Mouse (Mus musculus) megakaryocyte, adult 5-6 weeks (primary cell): ENCODE measurements around the gene Stk32c. TPM values are rescaled to one million over a fixed set of nuclear protein-coding genes. Genes with fewer than 3 reads are reported as not detected.

Experiments used
- ATAC-seq: 2 replicates; pipeline ENCODE4 v1.8.0; 2016; ENCODE audit warnings: mild to moderate bottlenecking, inconsistent platforms; ENCODE audit not compliant: poor library complexity, severe bottlenecking
- total RNA-seq, 2 experiments: library from RNA; stranded (forward) in 1 of 2; stranded (reverse) in 1 of 2; fragments of 153-499, 151-499 nt in 1 of 2; fragments of 221-1000, 200-1000 nt in 1 of 2; gene quantifications; 2 replicates each; pipeline versions ENCODE4 v1.2.3 to v1.2.4; 2015 to 2017

Stk32c gene
- total RNA-seq, 2 experiments from 2014 or later = not detected

DNA sequence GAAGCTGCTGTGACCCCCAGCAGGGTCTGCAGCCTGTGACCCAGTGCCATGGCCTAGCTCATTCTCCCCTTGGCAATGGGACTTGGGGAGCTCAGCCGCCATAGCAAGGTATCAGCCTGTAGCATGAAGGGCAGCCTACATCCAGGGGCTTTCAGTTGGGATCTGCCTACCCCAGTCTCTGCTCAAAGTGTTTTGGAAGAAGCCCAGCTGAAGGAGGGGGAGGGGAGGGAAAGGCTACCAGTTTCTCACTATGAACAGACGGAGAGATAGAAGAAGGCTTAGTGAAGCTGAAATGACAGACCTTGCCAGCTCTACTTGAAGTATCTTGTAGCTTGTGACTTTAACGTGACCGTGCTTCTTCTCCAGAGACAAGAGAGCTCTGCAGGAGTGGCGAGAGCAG is 16.7 kb upstream of the Stk32c start:
- ATAC-seq = no peak

DNA sequence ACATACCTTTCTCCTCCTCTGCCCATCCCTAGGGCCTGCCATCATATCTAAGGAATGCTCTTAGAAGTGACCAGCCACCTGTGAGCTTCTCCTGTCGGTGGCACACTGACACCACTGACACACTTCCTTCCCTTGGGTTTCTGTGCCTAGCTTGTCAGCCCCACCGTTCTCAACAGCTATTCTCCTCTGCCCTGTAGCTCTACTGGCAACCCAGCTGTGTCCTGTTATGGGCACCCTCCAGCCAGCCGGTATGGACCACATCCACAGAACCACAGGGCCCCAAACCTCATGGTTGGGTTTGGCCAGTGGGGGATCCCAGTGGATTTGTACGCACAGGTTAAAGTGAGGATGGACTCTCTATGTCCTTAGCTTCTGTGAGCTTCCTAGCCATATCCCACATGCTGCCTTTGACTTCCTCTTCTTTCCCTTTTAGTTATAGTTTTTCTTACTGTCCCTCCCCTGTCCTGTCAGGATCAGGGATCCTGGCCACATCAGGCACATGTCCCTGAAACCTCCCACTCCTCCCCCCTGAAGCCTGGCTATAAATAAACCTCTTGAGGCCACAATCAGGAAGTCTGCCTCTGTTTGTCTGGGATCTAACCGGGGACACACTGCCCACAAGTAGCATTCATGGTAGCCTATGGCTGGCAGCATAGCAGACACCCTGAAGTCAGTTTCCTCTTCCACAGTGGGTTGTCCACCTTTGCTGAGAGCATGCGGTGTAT is 15.5 kb upstream of the Stk32c start:
- ATAC-seq = no peak

DNA sequence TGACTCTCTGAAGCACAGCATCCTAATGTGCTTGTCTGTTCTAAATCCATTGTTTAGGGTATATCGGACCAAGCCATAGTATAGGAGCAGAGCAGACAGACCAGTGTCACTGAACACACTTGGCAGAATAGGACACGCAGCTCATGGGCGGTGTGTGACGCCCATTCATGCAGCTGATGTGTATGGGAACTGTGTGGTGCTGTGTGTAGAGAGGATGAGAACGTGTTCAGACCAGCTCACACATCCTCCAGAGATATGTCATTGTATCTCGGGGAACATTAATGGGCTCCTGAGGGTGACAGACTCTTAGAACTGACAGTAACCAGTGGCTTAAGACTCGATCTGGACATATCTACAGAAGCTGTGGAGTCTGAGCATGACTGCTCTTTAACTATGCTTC is 13.3 kb upstream of the Stk32c start:
- ATAC-seq = no peak

DNA sequence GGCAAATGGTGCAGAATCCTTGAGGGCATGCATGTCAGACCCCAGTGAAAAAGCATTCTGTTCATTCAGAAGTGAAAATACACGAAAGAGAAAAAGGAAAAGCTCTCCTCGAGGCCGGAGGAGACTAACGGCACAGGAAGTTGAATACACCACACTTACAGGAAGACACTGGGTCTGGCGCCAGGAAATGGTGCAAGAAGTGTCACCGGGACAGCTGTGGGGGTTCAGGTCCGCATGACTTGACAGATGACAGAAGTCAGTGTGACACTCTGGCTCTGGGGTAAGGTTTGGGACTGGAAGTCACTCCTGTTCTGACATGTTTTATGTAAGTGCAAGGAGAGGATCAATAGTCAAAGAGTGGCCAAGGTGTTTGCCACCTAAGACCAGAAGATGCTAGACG is 11.6 kb upstream of the Stk32c start:
- ATAC-seq = peak; percentile 92

- no peak for ATAC-seq
Measured at GRCm38 (mm10) chr7:139224070-139224469, 11.0 kb upstream of the Stk32c start.

- ATAC-seq = no peak
Measured at GRCm38 (mm10) chr7:139222341-139222740, 9.2 kb upstream of the Stk32c start.

- no peak for ATAC-seq
Measured at GRCm38 (mm10) chr7:139221856-139222255, 8.7 kb upstream of the Stk32c start.

- no peak for ATAC-seq
Measured at GRCm38 (mm10) chr7:139221072-139221471, 8.0 kb upstream of the Stk32c start.

DNA sequence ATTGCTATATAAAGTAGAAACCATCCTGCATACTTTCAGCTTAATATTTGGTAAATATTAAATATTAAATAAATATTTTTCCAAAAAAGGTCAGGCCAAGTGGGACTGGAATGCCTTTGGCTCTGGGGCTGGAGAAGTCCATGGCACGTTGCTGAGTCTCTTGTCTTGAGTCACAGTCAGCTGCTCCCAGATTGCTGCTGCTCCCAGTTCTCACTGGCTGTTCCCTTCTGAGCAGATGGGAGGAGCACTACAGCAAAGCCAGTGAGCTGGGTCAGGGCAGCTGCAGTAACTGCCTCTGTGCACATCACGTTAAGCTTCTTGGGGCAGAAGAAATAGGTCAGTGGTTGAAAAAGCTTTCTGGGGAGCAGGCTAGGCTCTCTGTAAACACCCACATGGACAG is 7.2 kb upstream of the Stk32c start:
- ATAC-seq = no peak

DNA sequence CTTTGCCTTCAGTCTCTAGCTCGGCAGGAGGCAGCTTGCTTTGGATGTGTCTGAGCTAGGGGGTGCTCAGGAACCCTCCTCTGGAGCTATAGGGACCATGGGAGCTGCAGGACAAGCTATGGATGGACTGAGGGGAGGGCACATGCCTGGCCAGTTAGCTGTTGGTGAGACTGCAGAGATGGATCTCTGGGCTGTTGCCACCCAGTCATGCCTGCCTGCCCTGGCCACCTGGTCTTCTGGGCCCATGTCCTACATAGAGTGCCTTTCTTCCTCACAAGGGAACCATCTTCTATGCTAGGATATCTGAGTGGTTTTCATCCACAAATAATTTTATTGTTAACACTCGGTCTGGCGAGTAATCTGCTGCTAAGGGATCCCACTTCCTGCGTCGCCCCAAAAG is 6.4 kb upstream of the Stk32c start:
- no peak for ATAC-seq

- ATAC-seq = no peak
Measured at GRCm38 (mm10) chr7:139218641-139219415, 5.7 kb upstream of the Stk32c start.

GRCm38 (mm10) chr7:139217046-139217445 is 3.9 kb upstream of the Stk32c start:
- ATAC-seq = no peak

DNA sequence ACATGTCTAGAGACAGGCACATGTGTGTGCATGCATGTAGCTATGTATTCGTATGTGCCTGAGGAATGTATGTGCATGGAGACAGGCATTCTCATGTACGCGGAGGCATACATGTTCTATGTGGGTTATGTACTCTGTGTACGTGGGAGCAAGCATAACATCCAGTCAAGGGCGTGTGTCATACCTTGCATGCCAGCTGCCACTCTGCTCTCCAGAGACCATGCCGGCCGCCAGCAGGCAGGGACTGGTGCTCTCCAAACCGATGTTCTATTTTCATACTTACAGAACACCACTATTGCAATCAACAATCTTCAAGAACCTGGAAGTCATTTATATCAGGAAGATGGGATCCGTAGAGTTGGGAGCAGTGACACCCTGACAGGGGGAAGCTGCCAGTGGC is 3.4 kb upstream of the Stk32c start:
- ATAC-seq = no peak

DNA sequence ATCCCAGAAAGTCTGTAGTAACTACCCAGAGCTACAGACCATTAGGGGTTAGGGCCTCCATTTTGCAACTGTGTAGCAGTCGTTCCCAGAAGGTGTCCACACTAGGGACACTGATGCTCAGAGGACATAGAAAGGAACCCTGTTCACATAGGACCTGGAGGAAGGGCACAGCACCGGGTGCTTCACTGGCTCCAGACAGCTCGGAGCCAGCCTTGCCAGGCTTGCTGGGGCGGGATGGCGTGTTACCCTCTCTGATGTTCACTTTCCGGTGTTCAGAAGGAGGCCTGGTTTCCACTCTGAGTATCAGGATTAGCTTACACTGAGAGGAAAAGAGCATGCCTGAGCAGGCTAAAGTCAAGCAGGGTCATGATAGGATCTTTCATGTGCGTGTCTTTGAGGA is 2.8 kb upstream of the Stk32c start:
- ATAC-seq = no peak

DNA sequence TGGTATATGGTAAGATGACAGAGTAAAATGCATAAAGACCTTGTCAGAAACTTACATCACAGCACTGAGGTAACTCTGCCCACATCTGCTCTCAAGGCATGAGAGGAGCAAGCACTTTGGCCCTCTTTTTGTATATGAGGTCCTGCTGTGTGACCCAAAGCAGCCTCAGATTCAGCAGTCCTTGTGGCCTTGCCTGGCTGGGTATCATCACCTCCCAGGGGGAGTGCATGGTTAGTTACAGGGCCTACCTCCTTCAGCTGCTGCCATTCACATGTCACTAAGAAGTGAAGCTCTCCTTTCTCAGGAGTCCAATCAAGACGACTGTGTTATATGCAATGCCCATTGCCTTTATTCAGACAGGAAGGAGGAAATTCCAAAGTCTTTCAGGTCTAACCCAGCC is 2.4 kb upstream of the Stk32c start:
- no peak for ATAC-seq

DNA sequence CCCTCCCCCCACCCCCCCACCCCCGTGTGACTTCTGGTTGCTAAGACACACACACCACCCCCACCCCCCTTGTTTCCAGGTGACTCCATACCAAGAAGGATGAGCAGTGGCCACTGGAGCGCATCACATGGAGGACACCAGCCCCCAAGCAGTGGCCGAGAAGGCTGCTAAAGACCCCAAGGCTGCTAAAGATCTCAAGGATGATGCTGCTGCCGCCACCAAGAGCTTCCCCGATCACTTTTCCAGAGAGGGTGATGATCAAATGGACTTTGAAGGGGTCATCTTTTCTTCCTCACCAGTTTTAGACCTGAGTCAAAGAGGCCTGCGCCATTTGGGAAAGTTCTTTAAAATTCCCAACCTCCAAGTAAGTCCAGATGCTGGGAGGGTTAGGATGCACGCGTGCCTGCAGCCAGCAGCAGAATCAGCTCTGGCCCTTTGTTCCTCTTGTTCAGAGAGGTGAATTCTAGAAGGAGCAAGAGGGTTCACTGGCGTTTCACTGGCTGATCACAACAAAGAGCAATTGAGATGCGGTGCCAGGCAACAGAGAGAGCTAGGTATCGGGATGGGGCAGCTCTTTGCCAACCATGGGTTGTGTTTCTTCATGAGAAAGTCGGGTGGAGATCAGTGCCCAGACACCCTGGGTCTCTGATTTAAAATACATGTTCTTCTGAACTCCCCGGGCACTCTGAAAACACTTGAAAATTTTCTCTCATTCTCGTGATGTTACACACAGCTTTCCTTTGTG is 1.7 kb upstream of the Stk32c start:
- no peak for ATAC-seq

DNA sequence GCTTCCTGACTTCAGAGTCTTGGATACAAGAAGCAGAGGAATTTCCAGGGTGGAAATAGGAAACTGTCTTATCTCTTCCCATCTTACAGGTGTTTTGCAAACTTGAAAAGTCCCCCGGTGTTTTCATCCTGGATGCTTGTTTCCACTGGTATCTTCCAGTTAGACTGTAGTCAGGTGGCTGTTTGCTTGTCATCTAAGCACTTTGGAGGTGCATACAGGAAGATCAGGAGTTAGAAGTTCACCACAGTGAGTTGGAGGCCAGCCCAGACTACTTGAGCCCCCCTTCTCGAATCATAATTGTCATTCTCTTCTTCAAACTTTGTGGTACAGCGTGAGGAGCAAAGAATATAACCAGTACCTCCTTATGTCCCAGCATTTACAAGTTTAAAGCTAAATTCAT is 1.1 kb upstream of the Stk32c start:
- ATAC-seq = no peak

DNA sequence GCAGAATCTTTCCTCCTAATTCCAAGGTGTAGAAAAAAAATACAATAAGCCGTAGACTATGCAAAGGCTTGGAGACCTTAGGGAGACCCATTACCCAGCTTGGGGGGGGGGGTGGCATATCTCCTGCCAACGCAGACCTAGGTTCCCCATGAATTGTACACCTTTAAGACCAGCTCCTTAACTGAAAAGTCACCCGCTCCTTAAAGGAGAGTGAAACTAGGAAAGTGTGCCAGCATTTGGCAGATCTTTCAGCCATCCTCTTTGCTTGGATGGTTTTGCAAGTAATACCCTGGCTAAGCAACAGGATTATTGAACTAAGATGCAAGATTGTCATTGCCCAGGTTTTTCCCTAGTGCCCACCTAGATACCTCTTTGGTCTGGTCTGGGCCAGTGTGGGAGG is 644 bp upstream of the Stk32c start:
- no peak for ATAC-seq

DNA sequence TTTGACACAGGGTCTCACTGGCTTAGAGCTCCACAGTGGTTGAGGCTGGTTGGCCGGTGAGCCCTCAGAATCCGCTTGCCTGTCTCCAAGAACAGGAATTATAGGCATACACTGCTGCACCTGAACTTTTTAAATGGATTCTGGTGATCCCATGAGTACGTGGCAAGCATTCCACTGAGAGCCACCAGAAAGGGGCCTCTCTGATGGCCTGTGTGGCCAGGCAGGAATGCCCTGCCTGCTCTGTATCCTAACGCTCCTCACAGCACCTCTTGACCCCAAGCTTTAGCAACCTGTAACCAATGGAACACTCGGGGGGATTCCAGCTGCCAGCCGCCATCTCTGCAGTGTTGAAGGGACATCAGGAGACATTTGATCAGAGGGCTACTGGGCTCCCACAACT is 1.3 kb downstream of the Stk32c start:
- no peak for ATAC-seq

GRCm38 (mm10) chr7:139208773-139209095 is 4.4 kb downstream of the Stk32c start:
- ATAC-seq = no peak

GRCm38 (mm10) chr7:139208023-139208772 is 4.9 kb downstream of the Stk32c start:
- peak; percentile 83 for ATAC-seq
